Mouse (Mus musculus): ENCODE measurements at regions not wholly inside any gene's neighbourhood (a gene's known extent, or its start where the extent isn't known, plus 50 kb on each side); places are given as distances from the start of the nearest gene placed in this dataset.

GRCm38 (mm10) chr8:67320535-67320934, 203.1 kb upstream of the Nat3 start:
- TF ChIP-seq CTCF (IDR thresholded peaks at IDR 0.05; ENCODE audit: low read depth, low read length): no peak
- no peak for TF ChIP-seq POLR2A (IDR thresholded peaks at IDR 0.05; ENCODE audit: extremely low read depth, insufficient read depth, low read length)
